Mouse (Mus musculus): ENCODE results near the gene Pcid2. TPM values are rescaled to one million over a fixed set of nuclear protein-coding genes. Genes with fewer than 3 reads are reported as not detected.
A peak's percentile ranks its signal among the peaks of the same experiment; 100 is the strongest.

Pcid2 gene
- polyA plus RNA-seq, 1 experiment = 54.1 TPM

DNA sequence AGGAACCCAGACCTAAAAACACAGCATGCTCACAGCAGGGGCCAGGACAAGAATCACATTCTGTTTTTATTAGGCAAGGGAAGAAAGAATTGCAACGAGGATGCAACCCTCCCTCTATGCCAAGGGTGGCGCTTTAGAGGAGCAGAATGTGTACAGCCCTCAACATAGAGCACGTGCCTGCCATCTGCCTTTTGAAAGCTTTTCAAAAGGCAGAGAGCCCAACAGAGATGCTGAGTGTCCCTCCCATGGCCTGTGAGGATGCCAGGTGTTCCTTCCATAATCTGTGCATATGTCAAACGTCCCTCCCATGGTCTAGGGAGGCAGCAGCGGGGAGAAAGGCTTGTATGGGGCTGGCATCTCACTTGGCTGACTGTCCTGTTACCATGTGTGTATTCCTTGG is 57.6 kb downstream of the Pcid2 start:
- no peaks in the 10 kb centered on the region for H3K4me1 ChIP-seq (ENCODE audit: control insufficient read depth, insufficient read depth, low read length)
- no peak for TF ChIP-seq CTCF (IDR thresholded peaks at IDR 0.05; ENCODE audit: control insufficient read depth, insufficient read depth, insufficient replicate concordance, low read depth, low read length)
- no peak for TF ChIP-seq POLR2A (IDR thresholded peaks at IDR 0.05; ENCODE audit: control insufficient read depth, low read depth, low read length)
- no peaks in the 10 kb centered on the region for H3K27me3 ChIP-seq (ENCODE audit: control insufficient read depth, insufficient read depth, low read length)
- H3K4me3 ChIP-seq (ENCODE audit: control insufficient read depth, low read depth, low read length) = no peak overlapping the region
- no peaks in the 10 kb centered on the region for H3K36me3 ChIP-seq (ENCODE audit: control insufficient read depth, insufficient read depth, low read length)
- no peak overlapping the region for H3K27ac ChIP-seq (ENCODE audit: control insufficient read depth, insufficient read depth, low read depth, low read length)

GRCm38 (mm10) chr8:13041459-13041858 is 63.8 kb downstream of the Pcid2 start:
- no peak overlapping the region for H3K4me3 ChIP-seq (ENCODE audit: control insufficient read depth, low read depth, low read length)
- no peaks in the 10 kb centered on the region for H3K27me3 ChIP-seq (ENCODE audit: control insufficient read depth, insufficient read depth, low read length)
- no peaks in the 10 kb centered on the region for H3K36me3 ChIP-seq (ENCODE audit: control insufficient read depth, insufficient read depth, low read length)
- TF ChIP-seq POLR2A (IDR thresholded peaks at IDR 0.05; ENCODE audit: control insufficient read depth, low read depth, low read length) (no peak), CTCF (IDR thresholded peaks at IDR 0.05; ENCODE audit: control insufficient read depth, insufficient read depth, insufficient replicate concordance, low read depth, low read length) (no peak)
- H3K27ac ChIP-seq (ENCODE audit: control insufficient read depth, insufficient read depth, low read depth, low read length) = no peak overlapping the region
- H3K4me1 ChIP-seq (ENCODE audit: control insufficient read depth, insufficient read depth, low read length) = no peaks in the 10 kb centered on the region

- Histone ChIP-seq H3K36me3 (ENCODE audit: control insufficient read depth, insufficient read depth, low read length) (no peaks in the 10 kb centered on the region), H3K27ac (ENCODE audit: control insufficient read depth, insufficient read depth, low read depth, low read length) (no peak overlapping the region), H3K4me1 (ENCODE audit: control insufficient read depth, insufficient read depth, low read length) (no peaks in the 10 kb centered on the region), H3K27me3 (ENCODE audit: control insufficient read depth, insufficient read depth, low read length) (no peaks in the 10 kb centered on the region), H3K4me3 (ENCODE audit: control insufficient read depth, low read depth, low read length) (no peak overlapping the region)
- TF ChIP-seq POLR2A (IDR thresholded peaks at IDR 0.05; ENCODE audit: control insufficient read depth, low read depth, low read length) = no peak
- no peak for TF ChIP-seq CTCF (IDR thresholded peaks at IDR 0.05; ENCODE audit: control insufficient read depth, insufficient read depth, insufficient replicate concordance, low read depth, low read length)
Observed at GRCm38 (mm10) chr8:13039054-13039453, 66.2 kb downstream of the Pcid2 start.

DNA sequence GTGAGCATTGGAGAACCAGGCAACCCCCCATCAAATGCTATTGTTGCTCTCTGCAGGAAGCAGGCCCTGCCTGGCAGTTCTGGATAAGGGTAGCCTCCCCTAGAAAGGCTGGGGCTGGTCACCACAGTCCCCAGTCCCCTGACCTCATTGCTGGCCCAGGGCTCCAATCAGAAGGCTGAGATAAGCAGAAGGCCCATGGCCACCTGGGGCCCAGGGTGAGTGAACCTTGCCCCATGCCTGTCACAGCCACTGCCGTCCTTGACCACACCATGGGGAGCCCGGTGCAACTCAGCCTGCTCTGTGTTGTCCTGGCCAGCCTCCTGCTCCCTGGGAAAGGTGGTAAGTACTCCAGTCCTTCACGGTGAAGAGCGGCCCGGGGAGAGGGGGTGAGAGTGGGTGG is 67.7 kb downstream of the Pcid2 start:
- no peak overlapping the region for H3K27ac ChIP-seq (ENCODE audit: control insufficient read depth, insufficient read depth, low read depth, low read length)
- no peaks in the 10 kb centered on the region for H3K27me3 ChIP-seq (ENCODE audit: control insufficient read depth, insufficient read depth, low read length)
- no peaks in the 10 kb centered on the region for H3K4me1 ChIP-seq (ENCODE audit: control insufficient read depth, insufficient read depth, low read length)
- TF ChIP-seq POLR2A (IDR thresholded peaks at IDR 0.05; ENCODE audit: control insufficient read depth, low read depth, low read length) (no peak), CTCF (IDR thresholded peaks at IDR 0.05; ENCODE audit: control insufficient read depth, insufficient read depth, insufficient replicate concordance, low read depth, low read length) (no peak)
- no peak overlapping the region for H3K4me3 ChIP-seq (ENCODE audit: control insufficient read depth, low read depth, low read length)
- no peaks in the 10 kb centered on the region for H3K36me3 ChIP-seq (ENCODE audit: control insufficient read depth, insufficient read depth, low read length)

DNA sequence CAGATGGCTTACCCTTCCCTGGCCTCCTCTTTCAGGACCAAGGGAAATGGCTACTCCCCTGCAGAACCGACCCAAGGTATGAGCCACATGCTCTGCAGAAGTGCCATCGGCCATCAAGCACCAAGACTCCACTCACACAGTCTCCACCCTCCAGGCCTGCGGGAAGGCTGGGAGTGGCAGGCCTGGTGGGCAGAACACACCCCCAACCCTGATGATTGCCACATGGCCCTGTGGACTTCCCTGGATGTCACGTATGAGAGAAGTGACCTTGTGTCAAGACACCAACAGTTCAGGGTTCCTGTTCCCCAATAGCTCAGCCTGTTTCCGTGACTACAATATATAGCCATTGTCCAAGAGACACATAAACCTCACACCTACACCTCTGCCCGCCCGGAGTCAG is 68.2 kb downstream of the Pcid2 start, which contains the start of gene F10:
Gene F10 (plus strand): TSS at position 294 of the 400 bp plus-strand sequence.
- TF ChIP-seq CTCF (IDR thresholded peaks at IDR 0.05; ENCODE audit: control insufficient read depth, insufficient read depth, insufficient replicate concordance, low read depth, low read length) (no peak), POLR2A (IDR thresholded peaks at IDR 0.05; ENCODE audit: control insufficient read depth, low read depth, low read length) (no peak)
- Histone ChIP-seq H3K4me3 (ENCODE audit: control insufficient read depth, low read depth, low read length) (no peak within 1 kb of the TSS), H3K27ac (ENCODE audit: control insufficient read depth, insufficient read depth, low read depth, low read length) (no peak within 1 kb of the TSS), H3K27me3 (ENCODE audit: control insufficient read depth, insufficient read depth, low read length) (no peaks in the 10 kb centered on the region), H3K4me1 (ENCODE audit: control insufficient read depth, insufficient read depth, low read length) (no peaks in the 10 kb centered on the region), H3K36me3 (ENCODE audit: control insufficient read depth, insufficient read depth, low read length) (no peaks in the 10 kb centered on the region)

DNA sequence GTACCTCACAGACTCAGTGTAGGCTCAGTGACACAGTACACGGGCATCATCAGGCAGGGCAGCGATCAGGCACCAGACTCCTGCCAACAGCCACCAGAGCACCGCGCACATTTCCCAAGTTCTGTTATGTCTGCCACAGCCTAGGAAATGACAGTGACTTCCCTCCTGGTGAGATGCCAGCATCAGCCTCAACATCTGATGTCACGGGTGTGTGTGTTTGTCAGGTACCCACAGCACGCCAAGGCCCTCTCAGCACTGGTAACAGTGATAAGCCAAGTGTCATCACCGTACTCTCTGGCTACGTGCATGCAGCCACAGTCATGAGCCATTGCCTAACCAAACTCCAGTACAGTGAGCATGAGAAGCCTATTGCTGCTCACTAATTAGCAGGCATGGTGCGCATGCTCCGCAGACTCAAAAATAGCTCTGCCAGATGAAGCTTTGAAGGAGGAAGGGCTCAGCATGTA is 68.9 kb downstream of the Pcid2 start:
- Histone ChIP-seq H3K4me1 (ENCODE audit: control insufficient read depth, insufficient read depth, low read length) (no peaks in the 10 kb centered on the region), H3K27ac (ENCODE audit: control insufficient read depth, insufficient read depth, low read depth, low read length) (no peak overlapping the region), H3K4me3 (ENCODE audit: control insufficient read depth, low read depth, low read length) (no peak overlapping the region), H3K36me3 (ENCODE audit: control insufficient read depth, insufficient read depth, low read length) (no peaks in the 10 kb centered on the region), H3K27me3 (ENCODE audit: control insufficient read depth, insufficient read depth, low read length) (no peaks in the 10 kb centered on the region)
- TF ChIP-seq POLR2A (IDR thresholded peaks at IDR 0.05; ENCODE audit: control insufficient read depth, low read depth, low read length) (no peak), CTCF (IDR thresholded peaks at IDR 0.05; ENCODE audit: control insufficient read depth, insufficient read depth, insufficient replicate concordance, low read depth, low read length) (0 out of 2 replicates have a peak, but pooled peaks have one; percentile 5)

DNA sequence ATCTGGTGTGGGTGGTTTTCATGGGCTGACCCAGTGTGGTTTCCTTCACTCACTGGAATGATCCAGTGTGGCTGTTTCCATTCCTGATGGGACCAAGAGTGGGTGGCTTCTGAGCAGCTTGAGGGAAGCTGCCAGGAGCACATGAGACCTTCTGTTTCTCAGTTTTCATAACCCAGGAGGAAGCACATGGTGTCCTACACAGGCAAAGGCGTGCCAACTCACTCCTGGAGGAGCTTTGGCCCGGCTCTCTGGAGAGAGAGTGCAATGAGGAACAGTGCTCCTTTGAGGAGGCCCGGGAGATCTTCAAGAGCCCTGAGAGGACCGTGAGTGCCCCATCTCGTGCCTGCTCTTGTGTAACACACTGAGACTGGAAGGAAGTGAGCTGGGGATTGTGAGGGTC is 76.8 kb downstream of the Pcid2 start:
- Histone ChIP-seq H3K27ac (ENCODE audit: control insufficient read depth, insufficient read depth, low read depth, low read length) (no peak overlapping the region), H3K4me1 (ENCODE audit: control insufficient read depth, insufficient read depth, low read length) (peaks cover 3% of the 10 kb centered on the region), H3K36me3 (ENCODE audit: control insufficient read depth, insufficient read depth, low read length) (no peaks in the 10 kb centered on the region), H3K4me3 (ENCODE audit: control insufficient read depth, low read depth, low read length) (no peak overlapping the region), H3K27me3 (ENCODE audit: control insufficient read depth, insufficient read depth, low read length) (no peaks in the 10 kb centered on the region)
- TF ChIP-seq CTCF (IDR thresholded peaks at IDR 0.05; ENCODE audit: control insufficient read depth, insufficient read depth, insufficient replicate concordance, low read depth, low read length) (no peak), POLR2A (IDR thresholded peaks at IDR 0.05; ENCODE audit: control insufficient read depth, low read depth, low read length) (no peak)

DNA sequence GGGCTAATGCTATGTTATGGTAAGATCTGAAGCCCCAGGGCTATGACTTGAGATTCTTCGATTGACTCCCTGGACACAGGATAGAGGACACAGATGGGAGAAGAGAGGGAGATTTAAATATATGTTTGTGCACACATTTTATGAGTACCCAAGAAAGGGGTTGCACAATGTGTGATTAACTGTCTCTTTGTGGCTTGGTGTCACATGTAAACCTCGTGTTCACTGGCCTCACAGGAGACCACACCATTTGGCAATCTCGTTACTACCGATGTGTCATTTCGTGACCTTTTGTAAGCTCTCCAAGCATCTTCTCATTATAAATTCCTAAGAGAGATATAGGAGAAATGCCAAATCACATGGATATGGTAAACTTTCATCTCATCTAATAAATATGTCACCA is 77.6 kb downstream of the Pcid2 start:
- H3K4me1 ChIP-seq (ENCODE audit: control insufficient read depth, insufficient read depth, low read length) = peaks cover 3% of the 10 kb centered on the region
- H3K36me3 ChIP-seq (ENCODE audit: control insufficient read depth, insufficient read depth, low read length) = no peaks in the 10 kb centered on the region
- no peak overlapping the region for H3K27ac ChIP-seq (ENCODE audit: control insufficient read depth, insufficient read depth, low read depth, low read length)
- H3K4me3 ChIP-seq (ENCODE audit: control insufficient read depth, low read depth, low read length) = no peak overlapping the region
- no peaks in the 10 kb centered on the region for H3K27me3 ChIP-seq (ENCODE audit: control insufficient read depth, insufficient read depth, low read length)
- TF ChIP-seq POLR2A (IDR thresholded peaks at IDR 0.05; ENCODE audit: control insufficient read depth, low read depth, low read length) (no peak), CTCF (IDR thresholded peaks at IDR 0.05; ENCODE audit: control insufficient read depth, insufficient read depth, insufficient replicate concordance, low read depth, low read length) (no peak)

Other genes with a start within 250 kb of the Pcid2 start
- gene Mcf2l, start 231.7 kb downstream of the Pcid2 start, polyA plus RNA-seq (2012; rRNA removed) = 8.4 and 8.9 TPM in 2 replicates
- gene F7, start 79.4 kb downstream of the Pcid2 start, polyA plus RNA-seq (2012; rRNA removed) = 1.9 and 2.0 TPM in 2 replicates
- gene F10, start 68.2 kb downstream of the Pcid2 start, polyA plus RNA-seq (2012; rRNA removed) = 0.86 and 1.0 TPM in 2 replicates
- gene Proz, start 44.5 kb downstream of the Pcid2 start, polyA plus RNA-seq (2012; rRNA removed) = 0.07 and 0.18 TPM in 2 replicates
- 65.5 and 68.3 TPM in 2 replicates for gene Cul4a, start 162 bp upstream of the Pcid2 start, polyA plus RNA-seq (2012; rRNA removed)
- 583 and 634 TPM in 2 replicates for gene Lamp1, start 53.7 kb upstream of the Pcid2 start, polyA plus RNA-seq (2012; rRNA removed)
- gene Grtp1, start 95.2 kb upstream of the Pcid2 start, polyA plus RNA-seq (2012; rRNA removed) = 1.6 and 97.7 TPM in 2 replicates
- gene Adprhl1, start 148.7 kb upstream of the Pcid2 start, polyA plus RNA-seq (2012; rRNA removed) = 0.06 TPM in 1 of 2 replicates, not detected in the other
- 5.4 and 5.6 TPM in 2 replicates for gene Dcun1d2, start 182.7 kb upstream of the Pcid2 start, polyA plus RNA-seq (2012; rRNA removed)
- 11.5 and 14.2 TPM in 2 replicates for gene Tmco3, start 182.7 kb upstream of the Pcid2 start, polyA plus RNA-seq (2012; rRNA removed)
- gene Tfdp1, start 233.3 kb upstream of the Pcid2 start, polyA plus RNA-seq (2012; rRNA removed) = 42.0 and 44.9 TPM in 2 replicates